Mouse (Mus musculus): ENCODE data around the gene Smyd5. TPM values are rescaled to one million over a fixed set of nuclear protein-coding genes. Genes with fewer than 3 reads are reported as not detected.

Smyd5 gene
- polyA plus RNA-seq, 1 experiment from 2014 or later, result 10.9 TPM

DNA sequence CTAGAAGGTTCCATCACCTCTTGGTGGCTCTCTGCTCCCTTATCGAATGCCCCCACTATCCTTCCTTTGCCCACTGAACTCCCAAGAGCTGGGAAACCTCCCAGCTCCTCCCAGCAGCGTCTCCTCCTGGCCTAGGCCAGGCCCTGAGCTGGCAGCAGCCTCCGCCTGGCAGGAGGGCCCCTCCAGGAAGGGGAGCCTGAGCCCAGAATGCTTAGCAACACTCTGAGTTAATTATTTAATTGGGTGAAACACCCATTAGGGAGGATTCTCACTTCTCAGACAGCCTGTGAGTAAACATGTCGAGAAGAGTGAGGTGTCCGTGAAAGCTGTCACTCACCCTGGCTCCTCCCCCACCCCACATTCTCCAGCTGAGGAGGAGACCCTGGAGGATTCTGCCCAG, 32.1 kb upstream of the Smyd5 start:
- Histone ChIP-seq H3K4me1 (replicated peaks; ENCODE audit: control insufficient read depth, insufficient read depth, low read length) (no peaks in the 10 kb centered on the region), H3K9me3 (ENCODE audit: control insufficient read depth) (no peaks in the 10 kb centered on the region), H3K9ac (ENCODE audit: low read depth, low read length) (no peak overlapping the region), H3K27me3 (replicated peaks; ENCODE audit: control insufficient read depth, insufficient read depth, low read length) (no peaks in the 10 kb centered on the region), H3K4me2 (replicated peaks; ENCODE audit: low read depth) (no peak overlapping the region), H3K27ac (ENCODE audit: low read depth, low read length) (no peak overlapping the region), H3K36me3 (ENCODE audit: control insufficient read depth, insufficient read depth) (no peaks in the 10 kb centered on the region), H3K4me3 (ENCODE audit: low read depth, low read length) (no peak overlapping the region)
- WGBS, result 32% methylated on average over 5 of the region's 5 CpGs
- no peak for TF ChIP-seq CTCF (IDR thresholded peaks at IDR 0.05; ENCODE audit: low read depth)
- peak; percentile 28; the same call in 1 of the 2 replicates for ATAC-seq

DNA sequence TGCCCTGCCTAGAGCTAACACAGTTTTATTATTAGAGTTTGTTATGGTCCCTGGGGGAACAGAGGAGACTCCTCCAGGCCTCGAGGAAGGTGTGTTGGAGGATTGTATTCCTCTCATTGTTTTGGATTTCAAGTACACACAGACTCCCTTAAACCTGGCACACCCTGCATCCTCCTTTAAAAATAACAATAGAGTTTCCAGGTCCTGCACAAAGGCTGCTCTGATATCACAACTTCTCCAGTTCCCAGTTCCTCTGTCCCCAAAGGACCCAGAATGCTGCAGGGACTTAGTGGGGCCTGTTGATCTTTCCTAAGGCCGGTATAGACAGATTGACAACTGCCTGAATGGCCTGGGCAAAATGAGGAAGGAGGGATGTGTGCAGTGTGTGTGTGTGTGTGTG, 29.2 kb upstream of the Smyd5 start:
- no peak overlapping the region for H3K4me3 ChIP-seq (ENCODE audit: low read depth, low read length)
- no peaks in the 10 kb centered on the region for H3K4me1 ChIP-seq (replicated peaks; ENCODE audit: control insufficient read depth, insufficient read depth, low read length)
- H3K4me2 ChIP-seq (replicated peaks; ENCODE audit: low read depth), result no peak overlapping the region
- 47% methylated on average over 2 of the region's 2 CpGs for WGBS
- peaks cover 4% of the 10 kb centered on the region; the same call in 1 of the 2 replicates for H3K27me3 ChIP-seq (replicated peaks; ENCODE audit: control insufficient read depth, insufficient read depth, low read length)
- no peak for TF ChIP-seq CTCF (IDR thresholded peaks at IDR 0.05; ENCODE audit: low read depth)
- no peak overlapping the region for H3K27ac ChIP-seq (ENCODE audit: low read depth, low read length)
- no peak for ATAC-seq
- H3K9me3 ChIP-seq (ENCODE audit: control insufficient read depth), result no peaks in the 10 kb centered on the region
- H3K9ac ChIP-seq (ENCODE audit: low read depth, low read length), result no peak overlapping the region
- no peaks in the 10 kb centered on the region for H3K36me3 ChIP-seq (ENCODE audit: control insufficient read depth, insufficient read depth)

DNA sequence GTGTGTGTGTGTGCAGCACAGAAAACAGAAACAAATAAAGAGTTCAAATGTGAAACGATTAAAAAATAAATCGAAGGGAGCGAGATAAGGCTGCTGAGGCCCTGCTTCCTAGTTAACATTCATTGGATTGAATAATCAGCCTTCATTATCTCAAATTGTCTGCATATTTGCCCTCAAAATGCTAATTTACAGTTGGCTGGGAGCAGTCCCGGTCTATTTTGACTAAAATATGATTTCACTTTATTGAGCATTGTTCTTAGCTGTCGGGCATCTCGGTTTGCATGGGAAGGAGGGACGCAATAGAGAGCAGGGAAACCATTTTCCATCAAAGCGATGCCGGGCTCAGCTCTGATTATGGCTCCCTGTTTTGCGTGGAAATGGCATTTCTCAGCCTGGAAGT, 28.8 kb upstream of the Smyd5 start:
- WGBS, result 80% methylated on average over 10 of the region's 10 CpGs
- ATAC-seq, result no peak
- H3K4me2 ChIP-seq (replicated peaks; ENCODE audit: low read depth), result no peak overlapping the region
- H3K4me1 ChIP-seq (replicated peaks; ENCODE audit: control insufficient read depth, insufficient read depth, low read length), result no peaks in the 10 kb centered on the region
- no peaks in the 10 kb centered on the region for H3K9me3 ChIP-seq (ENCODE audit: control insufficient read depth)
- peaks cover 7% of the 10 kb centered on the region for H3K27me3 ChIP-seq (replicated peaks; ENCODE audit: control insufficient read depth, insufficient read depth, low read length)
- TF ChIP-seq CTCF (IDR thresholded peaks at IDR 0.05; ENCODE audit: low read depth), result no peak
- no peaks in the 10 kb centered on the region for H3K36me3 ChIP-seq (ENCODE audit: control insufficient read depth, insufficient read depth)
- H3K4me3 ChIP-seq (ENCODE audit: low read depth, low read length), result no peak overlapping the region
- H3K27ac ChIP-seq (ENCODE audit: low read depth, low read length), result no peak overlapping the region
- no peak overlapping the region for H3K9ac ChIP-seq (ENCODE audit: low read depth, low read length)

DNA sequence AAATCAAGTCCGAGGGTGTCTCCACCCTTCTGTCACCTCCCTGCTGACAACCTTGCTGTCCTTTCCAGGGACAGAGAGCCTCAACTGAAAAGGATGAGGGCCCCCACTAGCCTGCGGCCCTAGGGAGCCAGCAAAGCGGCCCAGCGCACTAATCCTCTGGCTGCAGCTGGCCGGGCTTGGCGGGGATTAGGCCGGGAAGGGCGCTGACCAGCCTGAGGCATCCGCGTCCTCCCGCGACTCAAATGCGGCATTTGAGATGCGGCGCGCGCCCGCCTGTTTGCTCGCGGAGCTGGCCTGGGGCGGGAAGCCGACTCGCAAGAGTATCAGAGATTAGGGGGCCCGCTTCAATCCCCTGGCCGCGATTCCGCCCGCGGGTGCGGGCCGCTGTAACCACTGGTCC, 22.8 kb upstream of the Smyd5 start:
- H3K36me3 ChIP-seq (ENCODE audit: control insufficient read depth, insufficient read depth), result no peaks in the 10 kb centered on the region
- no peak overlapping the region for H3K9ac ChIP-seq (ENCODE audit: low read depth, low read length)
- H3K4me3 ChIP-seq (ENCODE audit: low read depth, low read length), result no peak overlapping the region
- H3K4me2 ChIP-seq (replicated peaks; ENCODE audit: low read depth), result 0 out of 2 replicates have a peak overlapping the region, but pooled peaks have one; percentile 17
- H3K4me1 ChIP-seq (replicated peaks; ENCODE audit: control insufficient read depth, insufficient read depth, low read length), result no peaks in the 10 kb centered on the region
- TF ChIP-seq CTCF (IDR thresholded peaks at IDR 0.05; ENCODE audit: low read depth), result no peak
- H3K27ac ChIP-seq (ENCODE audit: low read depth, low read length), result no peak overlapping the region
- whole genome bisulfite sequencing, result 5% methylated on average over 31 of the region's 31 CpGs
- H3K9me3 ChIP-seq (ENCODE audit: control insufficient read depth), result no peaks in the 10 kb centered on the region
- ATAC-seq, result no peak
- peaks cover 35% of the 10 kb centered on the region for H3K27me3 ChIP-seq (replicated peaks; ENCODE audit: control insufficient read depth, insufficient read depth, low read length)

DNA sequence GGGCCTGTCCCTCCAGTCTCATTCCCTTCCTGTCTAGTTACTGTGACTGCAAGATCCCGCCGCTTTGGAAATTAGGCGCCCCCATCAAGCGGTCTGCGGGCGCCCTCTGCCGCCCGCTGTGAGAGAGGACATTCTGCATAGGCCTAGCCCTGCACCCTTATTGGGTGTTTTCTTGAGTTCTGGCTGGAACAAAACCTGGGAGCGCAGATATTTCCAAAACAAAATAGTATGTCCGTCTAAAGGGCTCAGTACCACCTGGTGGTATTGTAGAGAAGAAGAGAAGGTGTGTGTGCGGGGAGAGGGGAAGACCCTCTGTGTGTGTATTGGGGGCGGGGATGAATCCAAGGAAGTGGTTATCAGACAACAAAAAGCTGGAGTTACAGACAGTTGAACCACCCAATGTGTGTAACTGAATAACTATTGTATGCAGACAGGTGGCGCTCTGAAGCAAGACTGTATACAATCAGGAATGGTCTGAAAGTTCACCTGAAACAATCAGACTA, 21.0 kb upstream of the Smyd5 start:
- peak; percentile 47; the same call in 1 of the 2 replicates for ATAC-seq
- no peak overlapping the region for H3K27ac ChIP-seq (ENCODE audit: low read depth, low read length)
- H3K27me3 ChIP-seq (replicated peaks; ENCODE audit: control insufficient read depth, insufficient read depth, low read length), result peaks cover 35% of the 10 kb centered on the region
- 13% methylated on average over 13 of the region's 13 CpGs for WGBS
- TF ChIP-seq CTCF (IDR thresholded peaks at IDR 0.05; ENCODE audit: low read depth), result peak; percentile 82
- H3K4me1 ChIP-seq (replicated peaks; ENCODE audit: control insufficient read depth, insufficient read depth, low read length), result no peaks in the 10 kb centered on the region
- no peak overlapping the region for H3K4me3 ChIP-seq (ENCODE audit: low read depth, low read length)
- H3K9me3 ChIP-seq (ENCODE audit: control insufficient read depth), result no peaks in the 10 kb centered on the region
- H3K9ac ChIP-seq (ENCODE audit: low read depth, low read length), result no peak overlapping the region
- H3K36me3 ChIP-seq (ENCODE audit: control insufficient read depth, insufficient read depth), result no peaks in the 10 kb centered on the region
- H3K4me2 ChIP-seq (replicated peaks; ENCODE audit: low read depth), result no peak overlapping the region

DNA sequence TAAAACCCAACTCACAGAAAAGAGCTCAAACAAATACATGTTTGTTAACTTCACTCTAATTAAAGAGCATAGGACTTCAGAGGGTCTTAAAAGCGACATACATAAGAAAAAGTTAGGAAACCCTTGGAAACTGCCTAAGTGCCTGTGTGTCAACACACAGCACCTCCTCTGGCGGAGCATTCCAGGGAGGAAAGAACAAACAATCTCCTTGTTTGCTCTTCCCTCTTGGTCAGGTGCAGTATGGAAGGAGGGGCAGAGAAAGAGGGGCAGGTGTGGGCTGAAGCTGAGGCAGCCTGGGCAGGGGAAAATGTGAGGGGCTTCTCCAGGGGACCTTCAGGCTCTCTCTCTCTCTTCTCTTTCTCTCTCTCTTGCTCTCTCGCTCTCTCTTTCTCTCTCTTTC, 16.0 kb upstream of the Smyd5 start:
- ATAC-seq, result no peak
- no peaks in the 10 kb centered on the region for H3K4me1 ChIP-seq (replicated peaks; ENCODE audit: control insufficient read depth, insufficient read depth, low read length)
- no peak overlapping the region for H3K9ac ChIP-seq (ENCODE audit: low read depth, low read length)
- 36% methylated on average over 3 of the region's 3 CpGs for WGBS
- peaks cover under 1% of the 10 kb centered on the region; the same call in 1 of the 2 replicates for H3K27me3 ChIP-seq (replicated peaks; ENCODE audit: control insufficient read depth, insufficient read depth, low read length)
- TF ChIP-seq CTCF (IDR thresholded peaks at IDR 0.05; ENCODE audit: low read depth), result no peak
- no peak overlapping the region for H3K4me3 ChIP-seq (ENCODE audit: low read depth, low read length)
- no peaks in the 10 kb centered on the region for H3K36me3 ChIP-seq (ENCODE audit: control insufficient read depth, insufficient read depth)
- no peaks in the 10 kb centered on the region for H3K9me3 ChIP-seq (ENCODE audit: control insufficient read depth)
- H3K27ac ChIP-seq (ENCODE audit: low read depth, low read length), result no peak overlapping the region
- no peak overlapping the region for H3K4me2 ChIP-seq (replicated peaks; ENCODE audit: low read depth)

DNA sequence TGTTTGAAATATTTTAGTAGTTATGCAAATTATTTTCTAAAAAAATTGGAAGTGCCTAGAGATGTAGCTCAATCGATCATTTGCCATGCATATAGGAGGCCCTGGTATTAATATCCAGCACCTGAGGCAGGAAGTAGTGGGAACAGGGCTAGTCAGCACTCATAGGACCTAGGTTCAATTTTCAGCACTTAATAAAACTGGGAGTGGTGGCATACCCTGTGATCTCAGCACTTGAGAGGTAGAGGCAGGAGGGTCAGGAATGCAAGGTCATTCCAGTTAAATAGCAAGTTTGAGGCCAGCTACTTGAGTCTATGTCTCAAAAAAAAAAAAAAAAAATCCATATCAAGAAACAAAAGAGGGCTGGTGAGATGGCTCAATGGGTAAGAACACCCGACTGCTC, 12.6 kb upstream of the Smyd5 start:
- H3K27me3 ChIP-seq (replicated peaks; ENCODE audit: control insufficient read depth, insufficient read depth, low read length), result no peaks in the 10 kb centered on the region
- no peak for TF ChIP-seq CTCF (IDR thresholded peaks at IDR 0.05; ENCODE audit: low read depth)
- H3K4me2 ChIP-seq (replicated peaks; ENCODE audit: low read depth), result no peak overlapping the region
- no peak overlapping the region for H3K9ac ChIP-seq (ENCODE audit: low read depth, low read length)
- no peaks in the 10 kb centered on the region for H3K36me3 ChIP-seq (ENCODE audit: control insufficient read depth, insufficient read depth)
- no peaks in the 10 kb centered on the region for H3K9me3 ChIP-seq (ENCODE audit: control insufficient read depth)
- H3K27ac ChIP-seq (ENCODE audit: low read depth, low read length), result no peak overlapping the region
- no peak overlapping the region for H3K4me3 ChIP-seq (ENCODE audit: low read depth, low read length)
- 65% methylated on average over 2 of the region's 2 CpGs for WGBS
- H3K4me1 ChIP-seq (replicated peaks; ENCODE audit: control insufficient read depth, insufficient read depth, low read length), result no peaks in the 10 kb centered on the region
- ATAC-seq, result no peak

Data from intestine, postnatal 0 days (tissue).